Mouse (Mus musculus) limb, embryonic 11.5 days (tissue): ENCODE data around the gene Ipp. TPM values are rescaled to one million over a fixed set of nuclear protein-coding genes. Genes with fewer than 3 reads are reported as not detected.

Source experiments
- ATAC-seq: fragments of 200-750 bp; cut with Nextera tagmentation; 2 replicates; pipeline ENCODE4 v1.8.0; 2017; ENCODE audit warnings: low read depth; ENCODE audit not compliant: insufficient number of reproducible peaks, low FRiP score, low TSS enrichment
- DNase-seq: peaks from one replicate; pipeline ENCODE4 v3.0.0-alpha.2; 2015; ENCODE audit warnings: low spot score
- H3K27ac ChIP-seq: fragments of 300-500 bp; sonication (generic); replicated peaks from 2 replicates; pipeline ENCODE4 v1.5.1; 2014; ENCODE audit warnings: low read depth, mild to moderate bottlenecking, low read length
- H3K27me3 ChIP-seq: fragments of 300-500 bp; sonication (generic); 2 replicates; pipeline ENCODE4 v1.6.1; 2014; ENCODE audit warnings: mild to moderate bottlenecking, low read length, mixed read lengths; ENCODE audit not compliant: control insufficient read depth, insufficient read depth
- H3K36me3 ChIP-seq: fragments of 300-500 bp; sonication (generic); 2 replicates; pipeline ENCODE4 v1.6.1; 2014; ENCODE audit warnings: mild to moderate bottlenecking, low read length, moderate library complexity, mixed read lengths; ENCODE audit not compliant: control insufficient read depth, insufficient read depth
- H3K4me1 ChIP-seq: fragments of 300-500 bp; sonication (generic); 2 replicates; pipeline ENCODE4 v1.6.1; 2014; ENCODE audit warnings: low read length, mixed read lengths; ENCODE audit not compliant: control insufficient read depth, insufficient read depth
- H3K4me2 ChIP-seq: fragments of 300-500 bp; sonication (generic); 2 replicates; pipeline ENCODE4 v1.6.1; 2014; ENCODE audit warnings: low read depth, mild to moderate bottlenecking, moderate library complexity; ENCODE audit not compliant: severe bottlenecking
- H3K4me3 ChIP-seq: fragments of 300-500 bp; sonication (generic); 2 replicates; pipeline ENCODE4 v1.5.1; 2014; ENCODE audit warnings: low read depth, low read length
- H3K9ac ChIP-seq: fragments of 300-500 bp; sonication (generic); 2 replicates; pipeline ENCODE4 v1.6.1; 2014; ENCODE audit warnings: mild to moderate bottlenecking, low read length
- H3K9me3 ChIP-seq: fragments of 300-500 bp; sonication (generic); 2 replicates; pipeline ENCODE4 v1.6.1; 2016; ENCODE audit warnings: low read length; ENCODE audit not compliant: control insufficient read depth
- WGBS: fragments of 180-500 bp; shearing (Covaris S2); extraction: QIAGEN DNeasy Blood & Tissue Kit; methylation state at CpG from one replicate; pipeline ENCODE4 v1.1.7; 2014; 5-methylcytosine and 5-hydroxymethylcytosine counted together
- polyA plus RNA-seq: library from polyadenylated mRNA; unstranded; fragments of >200 nt; fragmentation: Nextera tagmentation; extraction: Ambion mirVana; gene quantifications from 2 replicates; pipeline ENCODE4 v1.2.1, GENCODE M21; 2014

Ipp gene
- polyA plus RNA-seq, 1 experiment from 2014 or later = 5.7 TPM

DNA sequence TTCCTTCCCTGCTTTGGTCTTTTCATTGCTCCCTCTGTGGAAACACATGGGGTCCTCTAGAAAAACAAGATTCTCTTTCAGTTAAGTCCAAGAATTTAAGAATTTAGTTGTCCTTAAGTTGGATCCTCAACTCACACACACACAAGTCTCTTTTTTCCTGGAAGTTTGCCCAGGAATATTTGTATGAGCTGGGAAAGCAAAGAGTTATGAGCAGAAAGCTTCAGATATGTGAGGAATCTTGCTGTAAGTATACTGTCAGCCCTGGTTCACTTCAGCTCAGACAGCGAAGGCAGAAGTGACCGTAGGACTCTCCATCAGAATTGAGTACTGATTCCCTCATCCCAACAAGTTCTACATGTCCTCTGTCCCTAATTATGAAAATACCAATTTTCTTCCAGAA, 15.5 kb upstream of the Ipp start:
- Histone ChIP-seq H3K4me3 (no peak overlapping the region), H3K9me3 (no peaks in the 10 kb centered on the region), H3K4me1 (no peaks in the 10 kb centered on the region), H3K4me2 (no peak overlapping the region), H3K9ac (no peak overlapping the region), H3K27me3 (no peaks in the 10 kb centered on the region), H3K27ac (no peak overlapping the region), H3K36me3 (no peaks in the 10 kb centered on the region)
- WGBS = 88% methylated on average over 2 of the region's 2 CpGs
- ATAC-seq = no peak
- no peak for DNase-seq

DNA sequence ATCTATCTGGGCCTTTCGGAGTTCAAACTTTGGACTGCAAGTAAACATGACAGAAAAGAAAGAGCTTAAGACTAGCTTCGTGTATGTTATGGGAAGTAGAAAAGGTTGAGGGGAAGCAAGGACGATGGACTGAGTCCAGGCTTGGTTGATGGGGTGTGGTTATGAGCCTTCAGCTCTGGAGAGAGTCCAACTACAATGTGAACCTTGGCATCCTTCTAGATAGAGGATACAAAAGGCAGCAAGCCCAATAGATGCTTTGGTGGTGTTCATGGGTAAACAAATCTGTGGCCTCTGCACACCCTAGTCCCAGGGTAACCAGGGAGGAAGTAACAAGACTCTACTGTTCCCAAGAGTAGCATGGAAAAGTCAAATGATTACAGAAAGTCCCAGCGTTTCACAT, 14.9 kb upstream of the Ipp start:
- WGBS = 85% methylated on average over 4 of the region's 4 CpGs
- H3K4me3 ChIP-seq = no peak overlapping the region
- no peaks in the 10 kb centered on the region for H3K27me3 ChIP-seq
- H3K36me3 ChIP-seq = no peaks in the 10 kb centered on the region
- H3K9me3 ChIP-seq = no peaks in the 10 kb centered on the region
- H3K4me2 ChIP-seq = no peak overlapping the region
- H3K9ac ChIP-seq = no peak overlapping the region
- H3K27ac ChIP-seq = no peak overlapping the region
- no peak for ATAC-seq
- DNase-seq = no peak
- no peaks in the 10 kb centered on the region for H3K4me1 ChIP-seq

DNA sequence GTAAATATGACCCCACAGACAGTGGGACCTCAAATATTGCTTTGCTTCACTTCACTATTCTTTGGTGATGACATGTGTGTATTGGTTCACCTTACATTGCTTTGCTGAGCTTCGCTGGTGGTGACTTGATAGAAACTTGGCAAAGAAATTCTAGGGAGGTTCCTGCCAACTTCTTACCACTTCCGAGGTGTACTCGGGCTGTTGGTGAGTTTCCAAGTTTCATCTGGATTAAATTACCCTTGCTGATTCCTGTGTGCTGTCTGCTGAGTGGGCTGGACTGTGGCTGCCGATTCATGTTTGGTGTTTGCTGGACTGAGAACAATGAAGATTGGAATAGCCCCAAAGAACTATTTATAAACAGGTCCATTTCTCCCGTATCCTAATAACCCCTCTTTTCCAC, 13.7 kb upstream of the Ipp start:
- ATAC-seq = no peak
- no peak for DNase-seq
- Histone ChIP-seq H3K9ac (no peak overlapping the region), H3K36me3 (no peaks in the 10 kb centered on the region), H3K4me1 (no peaks in the 10 kb centered on the region), H3K4me2 (no peak overlapping the region), H3K27me3 (no peaks in the 10 kb centered on the region), H3K27ac (no peak overlapping the region), H3K4me3 (no peak overlapping the region), H3K9me3 (no peaks in the 10 kb centered on the region)
- 83% methylated on average over 5 of the region's 5 CpGs for WGBS

DNA sequence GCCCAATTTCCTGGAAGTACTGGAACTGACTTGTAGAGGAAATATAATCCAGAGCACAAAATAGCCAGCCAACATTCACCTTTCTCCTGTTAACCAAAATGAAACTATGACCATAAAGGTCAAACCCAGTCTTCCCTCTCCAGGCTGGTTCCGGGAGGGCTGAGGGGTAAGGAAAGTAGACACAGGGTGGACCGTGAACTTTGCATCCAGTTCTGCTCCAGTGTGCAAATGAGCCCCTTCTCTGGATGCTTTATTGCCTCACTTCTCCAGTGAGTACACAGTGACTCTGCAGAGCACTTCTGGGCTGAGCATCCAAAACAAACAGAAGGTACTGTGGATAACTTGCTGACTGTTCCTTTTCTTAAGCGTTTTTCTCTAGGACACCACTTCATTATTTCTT, 7.4 kb upstream of the Ipp start:
- no peak for ATAC-seq
- Histone ChIP-seq H3K4me1 (no peaks in the 10 kb centered on the region), H3K27me3 (no peaks in the 10 kb centered on the region), H3K4me3 (no peak overlapping the region), H3K36me3 (no peaks in the 10 kb centered on the region), H3K9me3 (no peaks in the 10 kb centered on the region), H3K9ac (no peak overlapping the region), H3K4me2 (no peak overlapping the region), H3K27ac (no peak overlapping the region)
- DNase-seq = no peak
- 78% methylated on average over 3 of the region's 3 CpGs for WGBS

DNA sequence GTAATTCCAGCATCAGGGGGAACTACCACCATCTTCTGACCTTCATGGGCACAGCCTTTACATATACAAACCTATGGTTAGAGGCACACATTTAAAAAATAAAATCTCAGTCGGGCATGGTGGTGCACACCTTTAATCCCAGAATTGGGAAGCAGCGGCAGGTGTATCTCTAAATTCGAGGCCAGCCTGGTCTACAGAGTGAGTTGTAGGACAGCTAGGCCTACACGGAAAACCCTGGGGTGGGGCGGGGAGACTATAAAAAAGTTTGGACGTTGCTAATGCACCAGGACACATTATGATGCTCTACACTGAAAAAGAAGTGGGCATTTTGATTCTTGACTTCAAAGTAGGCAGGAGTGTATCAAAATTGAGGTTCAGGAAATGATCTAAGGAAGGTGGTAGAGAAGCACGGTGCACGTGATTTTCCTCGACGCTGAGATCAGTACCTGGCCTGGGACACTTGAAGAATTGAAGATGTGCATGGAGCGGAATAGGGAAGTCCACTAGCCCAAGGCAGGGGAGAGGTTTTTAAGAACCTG, 394 bp upstream of the Ipp start:
- Histone ChIP-seq H3K9me3 (no peaks in the 10 kb centered on the region), H3K27ac (no peak overlapping the region), H3K4me2 (peak overlapping the region; percentile 67), H3K36me3 (no peaks in the 10 kb centered on the region), H3K27me3 (no peaks in the 10 kb centered on the region), H3K4me3 (peak overlapping the region; percentile 63), H3K4me1 (no peaks in the 10 kb centered on the region), H3K9ac (peak overlapping the region; percentile 87)
- no peak for DNase-seq
- WGBS = 23% methylated on average over 11 of the region's 11 CpGs
- peak; percentile 65 for ATAC-seq

DNA sequence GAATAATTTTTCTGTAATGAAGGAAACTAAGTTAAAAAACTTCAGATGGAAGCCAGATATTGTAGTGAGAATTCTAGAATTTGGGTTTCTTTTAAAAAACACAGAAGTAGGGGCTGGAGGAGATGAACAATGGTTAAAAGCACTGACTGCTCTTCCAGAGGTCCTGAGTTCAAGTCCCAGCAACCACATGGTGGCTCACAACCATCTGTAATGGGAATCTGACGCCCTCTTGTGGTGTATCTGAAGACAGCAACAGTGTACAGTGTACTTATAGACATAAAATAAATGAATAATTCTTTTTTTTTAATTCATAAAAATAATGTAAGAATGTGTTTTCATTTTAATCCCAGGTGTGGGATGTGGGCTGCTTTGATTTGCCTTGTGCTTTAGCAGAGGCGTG, 23.8 kb downstream of the Ipp start:
- Histone ChIP-seq H3K9ac (no peak overlapping the region), H3K4me3 (no peak overlapping the region), H3K9me3 (no peaks in the 10 kb centered on the region), H3K4me2 (no peak overlapping the region), H3K27ac (no peak overlapping the region), H3K36me3 (peaks cover 7% of the 10 kb centered on the region; the same call in 1 of the 2 replicates), H3K27me3 (no peaks in the 10 kb centered on the region), H3K4me1 (no peaks in the 10 kb centered on the region)
- DNase-seq (no peak), ATAC-seq (no peak)
- 56% methylated on average over 2 of the region's 2 CpGs for WGBS

DNA sequence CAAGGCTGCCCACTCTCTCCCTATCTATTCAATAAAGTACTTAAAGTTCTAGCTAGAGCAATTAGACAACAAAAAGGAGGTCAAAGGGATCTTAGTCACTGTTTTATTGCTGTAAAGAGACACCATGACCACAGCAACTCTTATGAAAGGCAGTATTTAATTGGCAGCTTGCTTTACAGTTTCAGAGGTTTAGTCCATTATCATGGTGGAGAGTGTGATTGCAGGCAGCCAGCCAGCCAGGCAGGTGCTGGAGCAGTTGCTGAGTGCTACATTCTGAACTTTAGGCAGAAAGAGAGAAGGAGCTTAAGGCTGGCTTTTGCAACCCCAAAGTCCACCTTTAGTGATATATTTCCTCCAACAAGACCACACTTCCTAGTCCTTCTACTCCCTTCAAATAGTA, 29.0 kb downstream of the Ipp start:
- Histone ChIP-seq H3K36me3 (peaks cover 3% of the 10 kb centered on the region; the same call in 1 of the 2 replicates), H3K4me2 (no peak overlapping the region), H3K27me3 (no peaks in the 10 kb centered on the region), H3K27ac (no peak overlapping the region), H3K9ac (no peak overlapping the region), H3K9me3 (no peaks in the 10 kb centered on the region), H3K4me1 (no peaks in the 10 kb centered on the region), H3K4me3 (no peak overlapping the region)
- ATAC-seq = no peak
- DNase-seq = no peak

DNA sequence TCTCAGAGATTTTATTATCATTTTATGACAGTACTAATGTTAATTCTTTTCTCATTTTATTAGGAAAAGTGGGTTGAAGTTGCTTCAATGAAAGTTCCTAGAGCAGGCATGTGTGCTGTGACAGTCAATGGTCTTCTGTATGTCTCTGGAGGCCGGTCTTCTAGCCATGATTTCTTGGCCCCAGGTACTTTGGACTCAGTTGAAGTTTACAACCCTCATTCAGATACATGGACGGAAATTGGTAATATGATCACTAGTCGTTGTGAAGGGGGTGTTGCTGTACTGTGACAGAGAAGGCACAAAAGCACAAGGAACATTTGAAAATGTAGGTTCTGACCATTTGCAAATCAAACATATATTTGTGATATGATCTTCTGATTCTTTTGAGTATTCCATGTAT, 30.4 kb downstream of the Ipp start:
- ATAC-seq (no peak), DNase-seq (no peak)
- H3K9ac ChIP-seq = no peak overlapping the region
- H3K9me3 ChIP-seq = no peaks in the 10 kb centered on the region
- H3K4me3 ChIP-seq = no peak overlapping the region
- no peaks in the 10 kb centered on the region for H3K4me1 ChIP-seq
- H3K36me3 ChIP-seq = peaks cover 3% of the 10 kb centered on the region; the same call in 1 of the 2 replicates
- H3K27me3 ChIP-seq = no peaks in the 10 kb centered on the region
- no peak overlapping the region for H3K4me2 ChIP-seq
- no peak overlapping the region for H3K27ac ChIP-seq
- 85% methylated on average over 3 of the region's 3 CpGs for WGBS

DNA sequence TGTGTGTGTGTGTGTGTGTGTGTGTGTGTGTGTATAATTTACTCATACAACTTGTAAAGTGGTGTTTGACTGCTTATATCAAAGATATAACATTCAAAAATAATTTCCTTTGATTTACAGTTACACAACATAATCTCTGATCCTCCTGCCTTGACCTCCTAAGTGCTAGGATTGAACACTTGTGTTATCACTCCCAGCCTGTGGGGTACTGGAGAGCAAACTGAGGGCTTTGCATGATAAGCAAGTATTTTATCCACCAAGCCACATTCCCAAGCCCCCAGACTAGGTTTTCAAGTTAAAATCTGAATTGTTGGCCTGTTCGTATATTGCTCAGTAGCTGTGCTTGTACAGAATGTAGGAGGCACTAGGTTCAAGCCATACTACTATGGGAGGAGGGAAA, 43.1 kb downstream of the Ipp start:
- no peaks in the 10 kb centered on the region for H3K4me1 ChIP-seq
- DNase-seq (no peak), ATAC-seq (no peak)
- H3K9ac ChIP-seq = no peak overlapping the region
- H3K36me3 ChIP-seq = peaks cover 4% of the 10 kb centered on the region; the same call in 1 of the 2 replicates
- H3K4me2 ChIP-seq = no peak overlapping the region
- no peak overlapping the region for H3K4me3 ChIP-seq
- no peaks in the 10 kb centered on the region for H3K27me3 ChIP-seq
- H3K27ac ChIP-seq = no peak overlapping the region
- 89% methylated on average over 1 of the region's 1 CpGs for WGBS
- H3K9me3 ChIP-seq = no peaks in the 10 kb centered on the region
